Mouse (Mus musculus): ENCODE measurements around the gene Hivep2. TPM values are rescaled to one million over a fixed set of nuclear protein-coding genes. Genes with fewer than 3 reads are reported as not detected.

Gene Hivep2
- polyA plus RNA-seq, 1 experiment from 2014 or later: 4.7 TPM

DNA sequence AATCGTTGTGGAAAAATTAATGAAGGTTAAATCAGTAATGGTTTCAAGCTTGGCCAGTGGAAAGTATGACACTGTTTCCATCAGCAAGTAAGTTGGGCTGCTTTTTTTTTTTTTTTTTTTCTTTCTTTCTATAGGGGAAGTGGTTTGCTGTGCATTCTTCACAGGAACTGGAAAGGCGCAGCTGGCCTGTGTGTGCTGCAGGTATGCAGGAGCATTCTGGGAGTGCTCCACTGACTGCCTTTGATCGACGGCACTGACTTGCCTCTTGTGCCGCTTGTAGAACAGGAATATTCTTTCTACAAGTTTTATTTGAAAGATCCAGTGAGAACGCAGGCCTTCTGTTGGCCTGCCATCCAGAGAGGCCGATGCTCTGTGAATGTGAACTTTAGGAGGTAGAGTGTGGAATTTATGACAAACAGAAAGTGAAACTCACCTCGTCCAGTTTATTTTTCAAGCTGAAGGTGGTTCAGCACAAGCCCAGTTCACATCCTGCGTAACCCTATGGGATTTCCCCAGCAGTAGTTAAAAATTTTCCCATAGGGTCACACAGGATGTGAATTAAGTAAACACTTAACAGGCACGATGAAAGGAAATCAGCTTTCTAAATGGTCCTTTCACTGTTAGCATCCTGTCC, 120.1 kb downstream of the Hivep2 start:
- WGBS: 30% methylated on average over 10 of the region's 10 CpGs
- Histone ChIP-seq H3K9ac (ENCODE audit: low read length) (peak overlapping the region; percentile 48), H3K4me3 (ENCODE audit: low read length) (peak overlapping the region; percentile 36)

DNA sequence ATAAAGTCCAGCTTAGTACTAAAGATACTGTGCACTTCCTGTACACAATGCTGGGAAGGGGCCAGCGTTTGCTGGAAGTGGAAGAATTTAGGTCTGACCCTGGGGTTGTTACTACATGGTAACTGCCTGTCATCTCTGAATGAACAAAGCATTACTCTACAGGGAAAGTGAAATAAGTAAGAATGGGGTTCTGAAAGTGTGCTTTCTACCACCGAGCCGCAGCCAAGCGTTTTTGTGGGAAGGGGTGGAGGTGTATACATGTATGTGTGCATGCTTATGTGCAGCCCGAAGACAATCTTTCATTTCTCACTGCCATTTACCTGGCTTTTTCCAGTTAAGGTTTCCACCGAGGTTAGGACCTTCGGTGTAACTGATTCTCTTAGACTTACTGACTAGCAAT, 121.4 kb downstream of the Hivep2 start:
- H3K27me3 ChIP-seq (ENCODE audit: control insufficient read depth, insufficient read depth, low read depth, low read length): no peaks in the 10 kb centered on the region
- H3K36me3 ChIP-seq (ENCODE audit: control insufficient read depth, insufficient read depth, low read length): no peaks in the 10 kb centered on the region
- no peak for ATAC-seq (ENCODE audit: low read depth)
- no peak overlapping the region for H3K4me3 ChIP-seq (ENCODE audit: low read length)
- 67% methylated on average over 7 of the region's 7 CpGs for WGBS
- peaks cover 3% of the 10 kb centered on the region; the same call in 1 of the 2 replicates for H3K9me3 ChIP-seq (ENCODE audit: control insufficient read depth, low read length)
- H3K4me1 ChIP-seq (replicated peaks; ENCODE audit: control insufficient read depth, insufficient read depth, low read length): peaks cover 6% of the 10 kb centered on the region
- H3K4me2 ChIP-seq (ENCODE audit: low read depth, low read length): no peak overlapping the region
- no peak overlapping the region for H3K27ac ChIP-seq (ENCODE audit: low read length)
- no peak overlapping the region for H3K9ac ChIP-seq (ENCODE audit: low read length)

More for the DNA sequence above, 120.1 kb downstream of the Hivep2 start:
- H3K4me2 ChIP-seq (ENCODE audit: low read depth, low read length): peak overlapping the region; percentile 47
- no peaks in the 10 kb centered on the region for H3K27me3 ChIP-seq (ENCODE audit: control insufficient read depth, insufficient read depth, low read depth, low read length)
- ATAC-seq (ENCODE audit: low read depth): peak; percentile 74
- H3K4me1 ChIP-seq (replicated peaks; ENCODE audit: control insufficient read depth, insufficient read depth, low read length): peaks cover 6% of the 10 kb centered on the region
- H3K36me3 ChIP-seq (ENCODE audit: control insufficient read depth, insufficient read depth, low read length): no peaks in the 10 kb centered on the region
- peak overlapping the region; percentile 78 for H3K27ac ChIP-seq (ENCODE audit: low read length)
- H3K9me3 ChIP-seq (ENCODE audit: control insufficient read depth, low read length): no peaks in the 10 kb centered on the region

DNA sequence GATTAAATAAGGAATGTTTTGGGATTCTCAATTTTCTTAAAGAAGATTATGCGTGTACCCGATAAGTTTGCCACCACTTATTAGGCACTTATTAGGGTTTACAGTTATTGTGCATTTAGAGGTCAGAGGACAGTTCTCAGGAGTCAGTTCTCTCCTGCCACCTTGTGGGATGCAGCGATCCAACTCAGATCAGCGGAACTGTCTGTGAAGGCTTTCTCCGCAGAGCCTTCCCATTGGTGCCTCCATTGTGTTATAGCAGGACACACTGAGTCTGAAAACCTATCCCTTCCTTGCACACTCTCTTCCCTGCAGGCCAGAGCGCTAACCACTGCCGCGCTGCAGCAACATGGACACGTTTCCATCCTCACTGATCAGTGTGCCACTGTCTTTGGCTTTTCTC, 123.6 kb downstream of the Hivep2 start:
- Histone ChIP-seq H3K4me1 (replicated peaks; ENCODE audit: control insufficient read depth, insufficient read depth, low read length) (peaks cover 6% of the 10 kb centered on the region), H3K9ac (ENCODE audit: low read length) (no peak overlapping the region), H3K27me3 (ENCODE audit: control insufficient read depth, insufficient read depth, low read depth, low read length) (no peaks in the 10 kb centered on the region), H3K27ac (ENCODE audit: low read length) (no peak overlapping the region), H3K9me3 (ENCODE audit: control insufficient read depth, low read length) (peaks cover 4% of the 10 kb centered on the region; the same call in 1 of the 2 replicates), H3K36me3 (ENCODE audit: control insufficient read depth, insufficient read depth, low read length) (no peaks in the 10 kb centered on the region), H3K4me2 (ENCODE audit: low read depth, low read length) (no peak overlapping the region), H3K4me3 (ENCODE audit: low read length) (no peak overlapping the region)
- no peak for ATAC-seq (ENCODE audit: low read depth)
- 62% methylated on average over 9 of the region's 9 CpGs for WGBS

DNA sequence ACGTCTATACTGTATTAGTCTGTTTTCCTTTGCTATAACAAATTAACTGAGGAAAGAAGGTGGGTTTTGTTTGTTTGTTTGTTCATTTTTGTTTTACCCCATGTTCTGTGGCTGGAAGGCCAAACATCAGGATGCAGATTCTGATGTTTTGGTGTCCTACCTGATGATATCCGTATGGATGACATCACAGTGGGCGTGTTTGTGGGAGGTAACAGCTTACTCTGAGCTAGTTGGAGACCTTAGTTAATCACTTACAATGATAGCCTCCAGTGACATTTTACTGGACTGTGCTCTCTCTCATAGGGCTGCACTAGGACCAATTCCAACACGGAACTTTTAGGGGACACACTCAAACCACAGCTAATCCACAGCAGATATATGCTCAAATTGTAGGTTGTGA, 128.2 kb downstream of the Hivep2 start:
- Histone ChIP-seq H3K4me1 (replicated peaks; ENCODE audit: control insufficient read depth, insufficient read depth, low read length) (no peaks in the 10 kb centered on the region), H3K4me2 (ENCODE audit: low read depth, low read length) (no peak overlapping the region), H3K27me3 (ENCODE audit: control insufficient read depth, insufficient read depth, low read depth, low read length) (no peaks in the 10 kb centered on the region), H3K27ac (ENCODE audit: low read length) (no peak overlapping the region), H3K9me3 (ENCODE audit: control insufficient read depth, low read length) (peaks cover 4% of the 10 kb centered on the region; the same call in 1 of the 2 replicates), H3K36me3 (ENCODE audit: control insufficient read depth, insufficient read depth, low read length) (no peaks in the 10 kb centered on the region), H3K9ac (ENCODE audit: low read length) (no peak overlapping the region), H3K4me3 (ENCODE audit: low read length) (no peak overlapping the region)
- WGBS: 88% methylated on average over 4 of the region's 4 CpGs
- no peak for ATAC-seq (ENCODE audit: low read depth)

DNA sequence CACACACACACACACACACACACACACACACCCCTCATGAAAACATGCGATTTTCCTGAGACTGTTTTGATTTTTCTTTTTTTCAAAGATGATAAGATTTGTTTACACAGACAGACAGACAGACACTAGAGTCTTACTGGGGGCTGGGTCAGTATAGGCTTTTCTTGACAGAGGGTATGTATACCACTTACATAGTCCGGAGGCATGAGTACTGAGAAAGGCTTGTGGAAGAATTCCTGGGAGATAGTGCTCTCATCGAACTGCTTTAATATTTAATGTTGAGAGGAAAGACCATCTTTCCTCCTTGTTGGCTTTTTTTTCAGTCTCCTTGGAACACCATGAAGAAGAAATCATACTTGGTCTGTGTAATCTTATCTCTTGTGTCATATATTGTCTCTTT, 130.2 kb downstream of the Hivep2 start:
- Histone ChIP-seq H3K9ac (ENCODE audit: low read length) (no peak overlapping the region), H3K4me2 (ENCODE audit: low read depth, low read length) (no peak overlapping the region), H3K9me3 (ENCODE audit: control insufficient read depth, low read length) (peaks cover 4% of the 10 kb centered on the region; the same call in 1 of the 2 replicates), H3K27me3 (ENCODE audit: control insufficient read depth, insufficient read depth, low read depth, low read length) (no peaks in the 10 kb centered on the region), H3K4me1 (replicated peaks; ENCODE audit: control insufficient read depth, insufficient read depth, low read length) (no peaks in the 10 kb centered on the region), H3K36me3 (ENCODE audit: control insufficient read depth, insufficient read depth, low read length) (no peaks in the 10 kb centered on the region), H3K4me3 (ENCODE audit: low read length) (no peak overlapping the region), H3K27ac (ENCODE audit: low read length) (no peak overlapping the region)
- 58% methylated on average over 3 of the region's 3 CpGs for WGBS
- ATAC-seq (ENCODE audit: low read depth): no peak

DNA sequence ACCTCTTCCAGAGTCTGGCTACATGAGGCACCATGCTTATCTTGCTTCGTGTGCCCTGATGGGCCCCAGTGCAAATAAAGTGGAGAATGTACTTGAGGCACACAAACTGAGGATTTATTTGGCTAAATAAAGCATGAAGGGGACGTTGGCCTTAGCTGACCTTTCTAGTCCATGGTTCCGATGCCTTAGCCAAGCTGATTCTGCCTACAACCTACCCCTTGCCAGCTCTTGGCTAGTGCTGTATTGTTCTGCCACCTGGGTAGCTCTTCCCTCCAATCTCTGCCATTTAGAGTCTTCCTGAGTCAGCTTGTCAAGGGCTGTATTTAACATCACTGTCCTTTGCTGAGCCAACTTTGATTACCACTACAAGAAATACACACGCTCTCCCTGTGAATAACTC, 133.3 kb downstream of the Hivep2 start:
- H3K27me3 ChIP-seq (ENCODE audit: control insufficient read depth, insufficient read depth, low read depth, low read length): no peaks in the 10 kb centered on the region
- no peak overlapping the region for H3K4me2 ChIP-seq (ENCODE audit: low read depth, low read length)
- no peak for ATAC-seq (ENCODE audit: low read depth)
- no peak overlapping the region for H3K9ac ChIP-seq (ENCODE audit: low read length)
- no peaks in the 10 kb centered on the region for H3K9me3 ChIP-seq (ENCODE audit: control insufficient read depth, low read length)
- H3K27ac ChIP-seq (ENCODE audit: low read length): no peak overlapping the region
- H3K36me3 ChIP-seq (ENCODE audit: control insufficient read depth, insufficient read depth, low read length): no peaks in the 10 kb centered on the region
- WGBS: 65% methylated on average over 4 of the region's 4 CpGs
- no peaks in the 10 kb centered on the region for H3K4me1 ChIP-seq (replicated peaks; ENCODE audit: control insufficient read depth, insufficient read depth, low read length)
- H3K4me3 ChIP-seq (ENCODE audit: low read length): no peak overlapping the region

DNA sequence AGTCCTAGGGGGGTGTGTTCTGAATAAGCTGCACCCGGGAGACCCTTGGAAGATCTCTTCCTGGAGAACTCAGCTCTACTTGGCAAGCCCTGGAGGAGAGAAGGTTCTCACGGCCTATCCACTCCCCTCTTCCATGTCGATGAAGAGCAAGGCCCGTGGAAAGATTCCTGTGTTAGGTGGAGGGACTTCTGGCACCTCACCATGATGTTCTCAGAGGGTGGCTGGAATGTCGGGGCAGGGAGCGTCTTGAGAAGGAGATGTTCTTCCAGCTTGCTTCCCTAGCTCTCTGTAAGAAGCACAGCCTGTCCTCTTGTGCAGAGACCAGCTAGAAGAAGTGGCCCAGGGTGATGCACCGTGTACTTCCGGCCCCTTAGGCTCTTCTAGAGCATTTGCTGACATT, 134.2 kb downstream of the Hivep2 start:
- whole genome bisulfite sequencing: 81% methylated on average over 8 of the region's 8 CpGs

DNA sequence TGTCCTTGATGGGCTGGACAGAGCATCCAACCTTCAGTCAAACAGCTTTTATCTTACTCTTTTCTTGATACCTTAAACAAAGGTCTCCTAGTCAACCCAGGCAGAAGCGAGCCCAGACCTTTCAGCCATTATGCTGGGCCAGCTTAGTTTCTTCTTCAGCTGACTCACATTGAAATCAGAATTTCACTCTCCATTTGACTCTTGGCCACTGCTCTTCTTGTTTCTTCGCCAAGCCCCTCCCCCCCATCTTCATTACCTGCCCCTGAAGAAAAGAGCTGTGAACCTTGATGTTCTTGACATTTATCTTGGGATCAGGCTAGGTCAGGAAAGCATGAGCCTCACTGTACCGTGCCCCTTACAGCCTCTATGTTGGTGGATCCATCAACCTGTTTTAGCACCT, 135.0 kb downstream of the Hivep2 start:
- Histone ChIP-seq H3K27me3 (ENCODE audit: control insufficient read depth, insufficient read depth, low read depth, low read length) (no peaks in the 10 kb centered on the region), H3K27ac (ENCODE audit: low read length) (no peak overlapping the region), H3K4me1 (replicated peaks; ENCODE audit: control insufficient read depth, insufficient read depth, low read length) (no peaks in the 10 kb centered on the region), H3K9ac (ENCODE audit: low read length) (no peak overlapping the region), H3K4me2 (ENCODE audit: low read depth, low read length) (no peak overlapping the region), H3K9me3 (ENCODE audit: control insufficient read depth, low read length) (no peaks in the 10 kb centered on the region), H3K4me3 (ENCODE audit: low read length) (no peak overlapping the region), H3K36me3 (ENCODE audit: control insufficient read depth, insufficient read depth, low read length) (no peaks in the 10 kb centered on the region)
- WGBS: 79% methylated on average over 3 of the region's 3 CpGs
- ATAC-seq (ENCODE audit: low read depth): no peak

More for the DNA sequence above, 134.2 kb downstream of the Hivep2 start:
- Histone ChIP-seq H3K9me3 (ENCODE audit: control insufficient read depth, low read length) (no peaks in the 10 kb centered on the region), H3K4me1 (replicated peaks; ENCODE audit: control insufficient read depth, insufficient read depth, low read length) (no peaks in the 10 kb centered on the region), H3K27me3 (ENCODE audit: control insufficient read depth, insufficient read depth, low read depth, low read length) (no peaks in the 10 kb centered on the region), H3K9ac (ENCODE audit: low read length) (no peak overlapping the region), H3K4me2 (ENCODE audit: low read depth, low read length) (no peak overlapping the region), H3K36me3 (ENCODE audit: control insufficient read depth, insufficient read depth, low read length) (no peaks in the 10 kb centered on the region), H3K27ac (ENCODE audit: low read length) (no peak overlapping the region), H3K4me3 (ENCODE audit: low read length) (no peak overlapping the region)
- ATAC-seq (ENCODE audit: low read depth): no peak

DNA sequence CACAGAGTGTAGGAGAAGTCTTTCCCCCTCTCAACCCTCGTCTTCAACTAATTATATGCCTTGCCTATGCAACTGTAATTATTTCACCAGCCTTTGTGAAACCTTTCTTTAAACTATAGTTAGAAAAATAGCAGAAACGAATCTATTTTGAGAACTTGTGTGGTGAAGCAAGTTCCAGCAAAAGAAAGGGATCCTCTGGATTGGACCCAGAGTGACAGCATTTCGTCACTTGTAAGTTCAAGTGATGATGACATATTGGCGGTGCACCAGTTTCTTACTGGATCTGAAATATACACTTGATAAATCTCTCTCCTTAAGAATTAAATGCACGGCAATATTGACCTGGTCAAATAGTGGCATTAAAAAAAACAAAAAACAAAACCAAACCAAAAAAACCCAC, 136.1 kb downstream of the Hivep2 start:
- no peak overlapping the region for H3K4me3 ChIP-seq (ENCODE audit: low read length)
- H3K9ac ChIP-seq (ENCODE audit: low read length): no peak overlapping the region
- 79% methylated on average over 5 of the region's 5 CpGs for WGBS
- H3K9me3 ChIP-seq (ENCODE audit: control insufficient read depth, low read length): no peaks in the 10 kb centered on the region
- H3K4me1 ChIP-seq (replicated peaks; ENCODE audit: control insufficient read depth, insufficient read depth, low read length): no peaks in the 10 kb centered on the region
- no peaks in the 10 kb centered on the region for H3K27me3 ChIP-seq (ENCODE audit: control insufficient read depth, insufficient read depth, low read depth, low read length)
- no peaks in the 10 kb centered on the region for H3K36me3 ChIP-seq (ENCODE audit: control insufficient read depth, insufficient read depth, low read length)
- H3K4me2 ChIP-seq (ENCODE audit: low read depth, low read length): no peak overlapping the region
- no peak overlapping the region for H3K27ac ChIP-seq (ENCODE audit: low read length)
- ATAC-seq (ENCODE audit: low read depth): no peak

All from lung, embryonic 16.5 days (tissue).